Mouse (Mus musculus) midbrain, embryonic 12.5 days (tissue): Measurements from ENCODE around the gene Tppp. TPM values are rescaled to one million over a fixed set of nuclear protein-coding genes. Genes with fewer than 3 reads are reported as not detected.
"Not testable (repeated sequence)": the region's sequence is repeated elsewhere in the genome, so short reads cannot be mapped to it uniquely, and the experiment has no call there.

Experiments used
- ATAC-seq: fragments of 200-750 bp; cut with Nextera tagmentation; 2 replicates; pipeline ENCODE4 v1.8.0; 2017; ENCODE audit warnings: low read depth, moderate TSS enrichment, moderate library complexity; ENCODE audit not compliant: low FRiP score
- H3K27ac ChIP-seq: fragments of 300-500 bp; sonication (generic); replicated peaks from 2 replicates; pipeline ENCODE4 v1.5.1; 2016; ENCODE audit warnings: mild to moderate bottlenecking
- H3K27me3 ChIP-seq: fragments of 300-500 bp; sonication (generic); 2 replicates; pipeline ENCODE4 v1.6.1; 2016; ENCODE audit warnings: mild to moderate bottlenecking
- H3K36me3 ChIP-seq: fragments of 300-500 bp; sonication (generic); 2 replicates; pipeline ENCODE4 v1.6.1; 2016
- H3K4me1 ChIP-seq: fragments of 300-500 bp; sonication (generic); 2 replicates; pipeline ENCODE4 v1.6.1; 2016
- H3K4me2 ChIP-seq: fragments of 300-500 bp; sonication (generic); replicated peaks from 2 replicates; pipeline ENCODE4 v1.6.1; 2016; ENCODE audit warnings: mild to moderate bottlenecking, moderate library complexity
- H3K4me3 ChIP-seq: fragments of 300-500 bp; sonication (generic); 2 replicates; pipeline ENCODE4 v1.5.1; 2016; ENCODE audit warnings: mild to moderate bottlenecking
- H3K9ac ChIP-seq: fragments of 300-500 bp; sonication (generic); replicated peaks from 2 replicates; pipeline ENCODE4 v1.6.1; 2016; ENCODE audit warnings: mild to moderate bottlenecking, moderate library complexity
- H3K9me3 ChIP-seq: fragments of 300-500 bp; sonication (generic); 2 replicates; pipeline ENCODE4 v1.6.1; 2016; ENCODE audit warnings: mild to moderate bottlenecking
- WGBS: fragments of 180-500 bp; shearing (Covaris S2); methylation state at CpG from one replicate; pipeline ENCODE4 v1.1.7; 2016; 5-methylcytosine and 5-hydroxymethylcytosine counted together
- polyA plus RNA-seq: library from polyadenylated mRNA; unstranded; fragments of >200 nt; fragmentation: Nextera tagmentation; extraction: Ambion mirVana; gene quantifications from 2 replicates; pipeline ENCODE4 v1.2.1, GENCODE M21; 2016

Tppp gene
- polyA plus RNA-seq, 1 experiment from 2014 or later, result 4.2 TPM

DNA sequence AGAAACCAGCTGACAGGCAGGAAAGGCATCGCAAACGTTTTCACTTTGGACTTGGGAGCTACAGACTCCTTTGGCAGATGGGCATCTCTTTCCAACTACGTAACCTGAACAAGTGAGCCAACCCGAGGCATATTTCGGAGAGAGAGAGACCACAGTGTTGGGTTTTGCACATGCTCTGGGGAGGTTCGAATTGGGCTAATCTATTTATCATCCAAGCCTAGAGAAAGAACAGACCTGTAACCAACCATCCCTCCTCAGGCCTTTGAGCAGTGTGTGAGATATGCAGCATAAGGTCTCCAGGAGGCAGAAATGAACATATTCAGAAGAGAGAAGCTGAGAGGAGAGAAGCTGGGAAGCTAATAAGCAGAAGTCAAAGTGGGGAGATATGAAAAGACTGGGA is 8.2 kb upstream of the Tppp start:
- Histone ChIP-seq H3K9me3 (no peaks in the 10 kb centered on the region), H3K9ac (no peak overlapping the region), H3K27ac (no peak overlapping the region), H3K4me2 (no peak overlapping the region), H3K36me3 (no peaks in the 10 kb centered on the region), H3K4me1 (no peaks in the 10 kb centered on the region), H3K4me3 (no peak overlapping the region), H3K27me3 (peaks cover 3% of the 10 kb centered on the region; the same call in 1 of the 2 replicates)
- 89% methylated on average over 6 of the region's 6 CpGs for WGBS
- ATAC-seq, result no peak

DNA sequence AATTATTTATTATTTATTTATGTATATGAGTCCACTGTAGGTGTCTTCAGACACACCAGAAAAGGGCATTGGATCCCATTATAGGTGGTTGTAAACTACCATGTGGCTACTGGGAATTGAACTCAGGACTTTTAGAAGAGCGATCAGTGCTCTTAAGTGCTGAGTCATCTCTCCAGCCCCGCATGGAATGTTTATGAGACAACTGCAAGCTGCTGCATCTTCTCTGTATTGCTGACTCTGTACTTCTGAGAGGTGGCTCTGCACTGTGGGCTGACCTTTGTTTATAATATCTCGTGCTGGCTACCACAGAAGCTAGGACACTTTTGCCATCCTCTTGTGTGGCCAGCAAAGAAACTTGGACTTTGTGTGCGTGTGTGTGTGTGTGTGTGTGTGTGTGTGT is 7.7 kb upstream of the Tppp start:
- 75% methylated on average over 4 of the region's 4 CpGs for WGBS

DNA sequence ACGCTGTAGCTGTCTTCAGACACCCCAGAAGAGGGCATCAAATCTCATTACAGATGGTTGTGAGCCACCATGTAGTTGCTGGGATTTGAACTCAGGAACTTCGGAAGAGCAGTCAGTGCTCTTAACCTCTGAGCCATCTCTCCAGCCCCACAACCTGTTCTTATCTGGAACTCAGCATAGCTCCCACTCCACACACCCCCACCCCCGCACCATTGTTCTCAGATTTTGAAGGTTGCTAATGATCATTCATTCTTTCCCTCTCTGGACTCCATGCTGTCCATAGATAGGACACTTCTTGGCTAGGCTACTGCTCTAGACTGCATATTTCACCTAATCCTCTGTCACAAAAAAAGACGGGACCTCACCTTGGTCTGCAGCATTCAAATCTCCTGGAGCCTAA is 2.3 kb upstream of the Tppp start:
- WGBS, result 93% methylated on average over 4 of the region's 4 CpGs
- not testable (repeated sequence) for ATAC-seq, H3K4me2 ChIP-seq, H3K36me3 ChIP-seq, H3K9me3 ChIP-seq, H3K9ac ChIP-seq, H3K27ac ChIP-seq, H3K4me3 ChIP-seq
- Histone ChIP-seq H3K4me1 (peaks cover 13% of the 10 kb centered on the region; the same call in 1 of the 2 replicates), H3K27me3 (peaks cover 44% of the 10 kb centered on the region)

More for the DNA sequence above, 7.7 kb upstream of the Tppp start:
- H3K36me3 ChIP-seq, result no peaks in the 10 kb centered on the region
- no peaks in the 10 kb centered on the region for H3K4me1 ChIP-seq
- no peak overlapping the region for H3K4me2 ChIP-seq
- no peak overlapping the region for H3K27ac ChIP-seq
- H3K4me3 ChIP-seq, result no peak overlapping the region
- no peak for ATAC-seq
- no peaks in the 10 kb centered on the region for H3K9me3 ChIP-seq
- H3K9ac ChIP-seq, result no peak overlapping the region
- peaks cover 3% of the 10 kb centered on the region; the same call in 1 of the 2 replicates for H3K27me3 ChIP-seq

DNA sequence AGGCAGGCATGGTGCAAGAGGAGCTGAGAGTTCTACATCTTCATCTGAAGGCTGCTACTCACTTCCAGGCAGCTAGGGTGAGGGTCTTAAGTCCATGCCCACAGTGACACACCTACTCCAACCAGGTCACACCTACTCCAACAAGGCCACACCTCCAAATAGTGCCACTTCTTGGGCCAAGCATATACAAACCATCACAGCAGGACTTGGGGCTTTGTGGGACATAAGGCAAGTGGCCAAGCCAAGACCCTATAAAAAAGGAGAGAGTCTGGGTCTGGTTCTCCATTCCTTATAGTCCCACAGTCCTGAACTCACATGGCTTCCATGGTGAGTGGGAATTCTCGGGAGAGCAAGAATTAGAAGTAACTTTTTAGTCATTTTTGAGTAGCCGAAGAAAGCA is 991 bp upstream of the Tppp start:
- not testable (repeated sequence) for H3K9me3 ChIP-seq, H3K4me3 ChIP-seq, H3K4me2 ChIP-seq, H3K9ac ChIP-seq, H3K36me3 ChIP-seq, H3K27ac ChIP-seq, ATAC-seq
- H3K27me3 ChIP-seq, result peaks cover 48% of the 10 kb centered on the region
- H3K4me1 ChIP-seq, result peaks cover 13% of the 10 kb centered on the region; the same call in 1 of the 2 replicates
- WGBS, result 76% methylated on average over 2 of the region's 2 CpGs

DNA sequence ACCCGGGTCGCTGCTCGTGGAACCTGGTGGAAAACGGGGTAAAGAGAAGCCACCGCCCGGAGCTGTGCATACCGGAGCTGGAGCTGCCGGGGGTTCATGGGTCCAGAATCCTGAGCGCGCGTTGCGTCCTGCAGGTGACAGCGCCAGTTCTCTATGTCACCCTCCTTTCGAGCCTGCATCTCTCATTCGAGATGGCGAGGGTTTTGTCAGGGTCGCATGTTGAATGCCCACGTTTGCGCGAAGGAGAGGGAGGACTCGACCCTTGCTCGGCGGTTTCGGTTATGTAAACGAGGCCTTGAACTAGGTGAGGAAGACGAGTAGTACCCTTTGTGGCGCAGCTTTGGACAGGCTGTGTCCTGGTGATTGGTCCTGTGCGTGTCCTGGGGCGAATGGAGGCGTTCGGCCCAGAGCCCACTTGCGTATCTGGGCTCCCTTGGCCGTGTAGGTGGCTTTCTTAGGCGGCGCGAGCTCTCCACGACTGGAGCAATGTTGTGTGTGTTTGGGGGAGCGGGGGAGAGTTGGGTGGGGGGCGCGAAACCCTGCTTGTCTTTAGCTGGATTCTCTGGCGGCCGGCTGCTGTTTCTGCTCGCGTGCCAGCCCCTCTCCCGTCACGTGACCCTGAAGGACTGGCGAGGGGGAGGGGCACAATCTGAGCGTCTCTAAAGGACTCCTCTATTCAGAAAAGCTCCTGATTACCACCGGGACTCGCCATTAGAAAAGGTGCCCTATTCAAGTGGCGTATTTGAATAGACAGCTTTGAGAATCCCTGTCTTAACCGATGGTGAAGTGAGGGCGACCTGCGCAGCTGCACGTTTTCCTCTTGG is 796 bp downstream of the Tppp start:
- H3K27ac ChIP-seq, result peak overlapping the region; percentile 54
- WGBS, result under 1% methylated on average over 55 of the region's 55 CpGs
- ATAC-seq, result peak; percentile 67
- H3K27me3 ChIP-seq, result peaks cover 59% of the 10 kb centered on the region
- no peaks in the 10 kb centered on the region for H3K9me3 ChIP-seq
- H3K9ac ChIP-seq, result peak overlapping the region; percentile 43
- peak overlapping the region; percentile 53 for H3K4me3 ChIP-seq
- no peaks in the 10 kb centered on the region for H3K36me3 ChIP-seq
- H3K4me1 ChIP-seq, result peaks cover 13% of the 10 kb centered on the region; the same call in 1 of the 2 replicates
- H3K4me2 ChIP-seq, result peak overlapping the region; percentile 95

DNA sequence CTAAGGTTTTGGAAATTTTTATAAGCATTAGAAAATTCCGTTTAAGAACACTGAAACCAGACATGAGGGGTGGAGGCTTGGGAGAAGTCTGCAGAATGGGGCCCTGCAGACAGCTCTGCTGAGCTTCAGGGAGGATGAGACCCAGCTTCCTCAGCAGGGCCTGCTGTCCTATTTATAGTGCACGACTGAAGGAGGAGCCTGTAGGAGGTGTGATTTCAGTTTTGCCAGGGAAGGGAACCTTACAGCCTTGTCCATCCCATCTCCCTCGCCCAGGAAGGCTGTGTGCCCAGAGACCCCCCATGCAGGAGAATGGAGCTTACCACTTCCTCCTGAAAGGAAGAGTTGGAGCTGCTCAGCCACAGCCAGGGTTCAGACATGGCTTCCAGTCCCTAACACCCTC is 1.5 kb downstream of the Tppp start:
- no peaks in the 10 kb centered on the region for H3K36me3 ChIP-seq
- 0 out of 2 replicates have a peak, but pooled peaks have one; percentile 17 for ATAC-seq
- WGBS, result 18% methylated on average over 3 of the region's 3 CpGs
- H3K27ac ChIP-seq, result peak overlapping the region; percentile 54
- peak overlapping the region; percentile 95 for H3K4me2 ChIP-seq
- H3K9me3 ChIP-seq, result no peaks in the 10 kb centered on the region
- peaks cover 13% of the 10 kb centered on the region; the same call in 1 of the 2 replicates for H3K4me1 ChIP-seq
- peaks cover 59% of the 10 kb centered on the region for H3K27me3 ChIP-seq
- peak overlapping the region; percentile 53 for H3K4me3 ChIP-seq
- peak overlapping the region; percentile 43; the same call in 1 of the 2 replicates for H3K9ac ChIP-seq

DNA sequence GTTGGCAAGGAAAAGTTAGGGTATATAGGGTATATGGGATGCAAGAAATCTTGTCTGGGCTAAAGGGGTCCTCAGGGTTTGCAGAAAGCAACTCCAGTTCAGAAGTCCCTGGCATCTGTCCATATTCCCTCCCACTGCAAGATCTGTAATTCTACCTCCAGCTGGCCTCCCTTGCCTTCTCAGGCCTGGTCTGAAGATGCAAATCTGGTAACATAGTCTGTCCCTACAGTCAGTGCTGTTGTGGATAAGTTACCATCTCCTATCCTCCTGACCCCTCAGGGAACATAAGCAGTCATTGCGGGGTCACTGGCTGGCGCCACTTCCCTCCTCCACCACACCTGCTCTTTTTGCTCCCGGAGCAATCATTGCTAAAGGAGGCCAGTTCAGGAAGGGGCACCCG is 6.7 kb downstream of the Tppp start:
- peaks cover 27% of the 10 kb centered on the region for H3K27me3 ChIP-seq
- H3K4me3 ChIP-seq, result no peak overlapping the region
- H3K9me3 ChIP-seq, result no peaks in the 10 kb centered on the region
- 0 out of 2 replicates have a peak, but pooled peaks cover under 1% of the 10 kb centered on the region for H3K4me1 ChIP-seq
- 74% methylated on average over 4 of the region's 4 CpGs for WGBS
- no peaks in the 10 kb centered on the region for H3K36me3 ChIP-seq
- no peak overlapping the region for H3K4me2 ChIP-seq
- no peak for ATAC-seq
- no peak overlapping the region for H3K9ac ChIP-seq
- H3K27ac ChIP-seq, result no peak overlapping the region

DNA sequence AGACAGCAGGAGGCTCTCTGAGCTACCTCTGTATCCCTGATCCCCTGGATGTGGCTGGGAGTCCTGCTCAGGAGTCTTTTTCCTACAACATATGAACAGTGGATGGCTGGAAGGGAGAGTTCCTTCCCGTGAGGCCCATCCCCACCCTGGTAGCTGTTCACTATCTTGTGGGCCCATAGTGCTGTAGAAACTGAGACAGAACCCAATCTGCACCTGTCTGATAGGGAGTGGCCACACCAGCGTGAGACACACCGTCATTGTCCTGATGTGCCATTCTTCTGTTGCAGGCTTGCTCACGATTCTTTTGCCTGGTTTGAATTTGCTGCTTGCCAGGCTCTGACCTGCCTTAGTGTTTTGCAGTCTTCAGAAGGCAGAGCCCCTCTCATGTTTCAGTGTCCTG is 8.2 kb downstream of the Tppp start:
- Histone ChIP-seq H3K9me3 (no peaks in the 10 kb centered on the region), H3K4me1 (no peaks in the 10 kb centered on the region), H3K4me3 (no peak overlapping the region), H3K27ac (no peak overlapping the region), H3K27me3 (peaks cover 18% of the 10 kb centered on the region), H3K4me2 (no peak overlapping the region), H3K9ac (no peak overlapping the region), H3K36me3 (no peaks in the 10 kb centered on the region)
- no peak for ATAC-seq
- WGBS, result 80% methylated on average over 4 of the region's 4 CpGs

DNA sequence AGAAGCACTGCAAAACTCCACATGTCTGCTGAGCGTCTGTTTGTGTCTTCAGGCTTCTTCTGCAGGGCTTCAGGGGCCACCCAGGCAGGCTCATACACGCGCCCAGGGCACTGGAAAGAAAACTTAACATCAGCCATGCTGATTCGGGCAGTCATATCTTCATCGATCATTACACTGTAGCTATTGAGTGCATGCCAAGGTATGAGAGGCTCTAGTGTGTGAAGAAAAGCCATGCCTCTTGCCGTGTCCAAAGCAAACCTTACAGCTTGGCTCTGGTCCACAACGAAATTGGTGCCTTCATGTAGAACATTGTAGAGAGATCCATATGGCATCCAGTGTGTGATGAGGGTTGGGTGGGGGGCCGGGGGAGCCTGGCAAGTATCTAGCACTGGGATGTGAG is 9.8 kb downstream of the Tppp start:
- ATAC-seq, result not testable (repeated sequence)

DNA sequence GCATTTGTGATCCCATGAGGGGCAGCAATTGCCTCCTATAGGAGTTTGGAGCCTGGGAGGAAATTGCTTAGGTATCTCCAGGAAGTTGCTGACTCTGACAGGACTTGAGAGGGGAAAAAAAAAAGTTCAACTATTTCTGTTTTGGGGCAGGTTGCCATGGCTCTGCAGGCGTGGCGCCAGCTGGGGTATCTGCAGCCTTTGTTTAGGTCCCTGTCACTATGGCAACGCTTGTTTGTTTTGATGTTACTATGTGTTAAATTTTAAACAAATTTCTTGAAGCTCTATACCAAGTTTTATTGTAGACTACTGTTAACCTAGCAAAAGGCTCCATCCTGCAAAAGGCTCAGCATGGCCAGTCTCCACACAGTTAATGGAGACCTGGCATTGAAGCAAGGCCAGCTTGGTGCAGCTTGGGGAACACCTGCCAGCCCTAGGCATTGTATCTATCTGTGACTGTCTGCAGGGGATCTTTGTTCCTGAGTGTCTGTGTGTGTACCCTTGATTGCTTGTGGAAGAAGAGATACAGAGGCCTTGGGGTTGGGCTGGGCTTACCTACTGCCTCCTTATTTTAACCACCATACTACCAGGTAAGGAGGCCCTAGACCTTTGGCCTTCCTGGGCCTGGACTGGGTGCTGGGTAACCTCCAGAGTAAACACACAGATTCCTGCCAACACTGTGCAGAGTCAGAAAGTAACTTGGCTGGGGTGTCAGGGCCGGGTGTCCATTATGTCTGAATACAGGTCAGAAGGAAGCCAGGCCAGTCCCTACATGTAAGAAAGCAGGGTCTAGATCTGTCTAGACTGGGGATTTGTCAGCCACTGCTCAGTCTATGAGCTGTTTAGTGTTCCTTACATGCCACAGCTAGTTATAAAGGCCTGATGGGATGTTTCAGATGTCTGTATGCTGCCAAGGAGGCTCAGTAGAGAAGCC is 16.2 kb downstream of the Tppp start:
- ATAC-seq, result no peak; the same call in 1 of the 2 replicates
- no peak overlapping the region for H3K9ac ChIP-seq
- no peaks in the 10 kb centered on the region for H3K36me3 ChIP-seq
- no peaks in the 10 kb centered on the region for H3K9me3 ChIP-seq
- no peak overlapping the region for H3K27ac ChIP-seq
- H3K4me1 ChIP-seq, result 0 out of 2 replicates have a peak, but pooled peaks cover 6% of the 10 kb centered on the region
- 65% methylated on average over 4 of the region's 4 CpGs for WGBS
- no peaks in the 10 kb centered on the region for H3K27me3 ChIP-seq
- no peak overlapping the region for H3K4me2 ChIP-seq
- H3K4me3 ChIP-seq, result no peak overlapping the region

More for the DNA sequence above, 9.8 kb downstream of the Tppp start:
- H3K9ac ChIP-seq, H3K4me3 ChIP-seq, H3K9me3 ChIP-seq, H3K27ac ChIP-seq, H3K27me3 ChIP-seq, H3K4me2 ChIP-seq, H3K4me1 ChIP-seq, H3K36me3 ChIP-seq: not testable (repeated sequence)
- 91% methylated on average over 8 of the region's 8 CpGs for WGBS

DNA sequence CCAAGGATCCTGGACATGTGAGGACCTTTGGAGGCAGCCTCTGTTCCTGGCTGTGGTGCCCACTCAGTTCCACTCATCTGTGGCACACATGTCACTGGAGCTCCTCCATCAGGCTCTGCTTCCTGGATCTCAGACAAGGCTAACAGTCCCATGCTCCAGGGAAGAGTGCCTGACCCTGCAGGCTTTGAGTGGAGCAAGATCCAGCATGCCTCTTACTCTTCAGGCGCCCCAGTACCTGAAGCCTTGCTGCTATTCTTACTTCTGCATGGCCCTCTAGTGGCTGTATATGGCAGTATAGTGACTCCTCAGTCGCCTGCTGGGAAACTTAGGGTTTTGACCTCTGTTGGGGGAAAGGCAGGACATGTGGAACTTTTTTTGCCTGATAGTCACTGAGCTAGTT is 17.0 kb downstream of the Tppp start:
- Histone ChIP-seq H3K4me2 (no peak overlapping the region), H3K27ac (no peak overlapping the region), H3K4me3 (no peak overlapping the region), H3K9me3 (no peaks in the 10 kb centered on the region), H3K27me3 (no peaks in the 10 kb centered on the region), H3K9ac (no peak overlapping the region), H3K36me3 (no peaks in the 10 kb centered on the region), H3K4me1 (0 out of 2 replicates have a peak, but pooled peaks cover 6% of the 10 kb centered on the region)
- WGBS, result 4% methylated on average over 2 of the region's 2 CpGs
- ATAC-seq, result peak; percentile 44; the same call in 1 of the 2 replicates

DNA sequence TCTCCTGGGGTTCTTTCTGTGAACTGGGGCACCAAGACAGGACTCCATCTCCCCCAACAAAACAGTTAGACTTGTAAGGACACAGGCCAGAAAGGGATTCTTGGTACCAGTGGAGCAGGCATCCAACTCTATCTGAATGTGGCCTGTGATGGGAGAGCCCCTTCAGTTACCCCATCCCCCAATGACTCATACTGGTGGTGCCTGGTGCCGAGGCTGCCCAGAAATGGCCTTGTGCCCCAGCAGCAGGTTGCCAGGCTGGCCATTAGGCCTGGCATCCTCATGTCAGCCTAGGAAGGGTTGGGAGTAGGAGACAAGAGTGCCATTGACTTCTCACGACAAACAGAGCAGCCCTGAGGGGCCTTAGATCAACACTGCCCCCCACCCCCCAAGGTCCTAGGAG is 18.9 kb downstream of the Tppp start:
- H3K27ac ChIP-seq, result no peak overlapping the region
- ATAC-seq, result no peak
- WGBS, result 79% methylated on average over 2 of the region's 2 CpGs
- H3K4me3 ChIP-seq, result no peak overlapping the region
- H3K36me3 ChIP-seq, result no peaks in the 10 kb centered on the region
- H3K4me1 ChIP-seq, result 0 out of 2 replicates have a peak, but pooled peaks cover 6% of the 10 kb centered on the region
- H3K4me2 ChIP-seq, result no peak overlapping the region
- no peak overlapping the region for H3K9ac ChIP-seq
- H3K9me3 ChIP-seq, result no peaks in the 10 kb centered on the region
- H3K27me3 ChIP-seq, result no peaks in the 10 kb centered on the region
